Mouse (Mus musculus): ENCODE measurements around the gene St5. TPM values are rescaled to one million over a fixed set of nuclear protein-coding genes. Genes with fewer than 3 reads are reported as not detected.
A peak's percentile ranks its signal among the peaks of the same experiment; 100 is the strongest.

Gene St5
- polyA plus RNA-seq, 1 experiment: 46.2 TPM

- no peak overlapping the region for H3K27ac ChIP-seq (ENCODE audit: control insufficient read depth, insufficient read depth, low read depth, low read length, poor library complexity)
- TF ChIP-seq POLR2A (IDR thresholded peaks at IDR 0.05; ENCODE audit: borderline replicate concordance, control insufficient read depth, low read depth, low read length) (no peak), CTCF (IDR thresholded peaks at IDR 0.05; ENCODE audit: control insufficient read depth, insufficient read depth, low read length) (no peak)
- WGBS: 89% methylated on average over 6 of the region's 6 CpGs
- H3K4me1 ChIP-seq (ENCODE audit: control insufficient read depth, insufficient read depth, low read length): no peaks in the 10 kb centered on the region
- H3K4me3 ChIP-seq (replicated peaks; ENCODE audit: control insufficient read depth, low read depth, low read length): no peak overlapping the region
These were observed 94.6 kb downstream of the St5 start for GRCm38 (mm10) chr7:109608831-109609230.

GRCm38 (mm10) chr7:109606994-109607610, 96.3 kb downstream of the St5 start:
- Histone ChIP-seq H3K4me3 (replicated peaks; ENCODE audit: control insufficient read depth, low read depth, low read length) (no peak overlapping the region), H3K27ac (ENCODE audit: control insufficient read depth, insufficient read depth, low read depth, low read length, poor library complexity) (no peak overlapping the region), H3K4me1 (ENCODE audit: control insufficient read depth, insufficient read depth, low read length) (no peaks in the 10 kb centered on the region)
- TF ChIP-seq POLR2A (IDR thresholded peaks at IDR 0.05; ENCODE audit: borderline replicate concordance, control insufficient read depth, low read depth, low read length) (no peak), CTCF (IDR thresholded peaks at IDR 0.05; ENCODE audit: control insufficient read depth, insufficient read depth, low read length) (no peak)
- 81% methylated on average over 7 of the region's 7 CpGs for WGBS

DNA sequence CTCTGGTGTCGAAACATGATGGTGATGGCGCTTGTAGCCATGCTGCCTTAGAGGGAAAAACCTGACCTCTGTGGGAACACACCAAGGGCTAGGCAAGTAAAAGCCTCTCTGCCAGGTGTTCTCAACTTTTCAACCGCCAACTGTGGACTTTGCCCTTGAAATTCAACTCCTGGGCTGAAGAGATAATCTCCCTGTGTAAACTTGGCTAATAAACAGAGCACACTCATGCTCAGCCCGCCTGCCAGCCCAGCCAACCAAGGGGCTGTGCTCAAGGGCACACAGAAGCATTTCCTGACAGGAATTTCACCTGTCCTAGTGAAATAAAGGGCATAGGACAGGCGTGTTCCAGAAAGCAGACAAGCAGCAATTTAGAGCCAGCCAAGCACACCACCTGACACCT, 100.8 kb downstream of the St5 start:
- peak overlapping the region; percentile 63 for H3K4me3 ChIP-seq (replicated peaks; ENCODE audit: control insufficient read depth, low read depth, low read length)
- TF ChIP-seq POLR2A (IDR thresholded peaks at IDR 0.05; ENCODE audit: borderline replicate concordance, control insufficient read depth, low read depth, low read length) (peak; percentile 39; the same call in 1 of the 2 replicates), CTCF (IDR thresholded peaks at IDR 0.05; ENCODE audit: control insufficient read depth, insufficient read depth, low read length) (no peak)
- no peaks in the 10 kb centered on the region for H3K4me1 ChIP-seq (ENCODE audit: control insufficient read depth, insufficient read depth, low read length)
- H3K27ac ChIP-seq (ENCODE audit: control insufficient read depth, insufficient read depth, low read depth, low read length, poor library complexity): peak overlapping the region; percentile 79
- 68% methylated on average over 5 of the region's 5 CpGs for WGBS

DNA sequence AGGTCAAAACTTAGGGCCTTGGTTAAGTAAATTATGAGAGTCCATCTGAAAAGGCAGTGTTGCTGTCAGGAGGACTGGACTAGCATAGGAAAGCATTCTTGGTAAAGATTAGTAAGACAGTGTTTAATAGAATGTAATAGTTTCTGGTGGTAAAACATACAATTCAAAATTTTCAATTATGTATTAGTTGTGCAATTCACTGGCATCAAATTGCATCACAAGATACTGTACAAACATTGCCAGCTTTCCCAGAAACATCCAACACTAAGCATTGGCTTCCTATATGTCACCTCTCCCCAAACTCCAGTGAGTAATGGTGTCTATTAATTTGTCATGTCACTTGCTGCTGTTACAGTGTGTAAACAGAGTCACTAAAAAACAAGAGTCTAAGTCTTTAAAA, 101.4 kb downstream of the St5 start:
- no peak for TF ChIP-seq CTCF (IDR thresholded peaks at IDR 0.05; ENCODE audit: control insufficient read depth, insufficient read depth, low read length)
- H3K4me1 ChIP-seq (ENCODE audit: control insufficient read depth, insufficient read depth, low read length): no peaks in the 10 kb centered on the region
- H3K27ac ChIP-seq (ENCODE audit: control insufficient read depth, insufficient read depth, low read depth, low read length, poor library complexity): no peak overlapping the region
- H3K4me3 ChIP-seq (replicated peaks; ENCODE audit: control insufficient read depth, low read depth, low read length): no peak overlapping the region

- Histone ChIP-seq H3K4me1 (ENCODE audit: control insufficient read depth, insufficient read depth, low read length) (no peaks in the 10 kb centered on the region), H3K4me3 (replicated peaks; ENCODE audit: control insufficient read depth, low read depth, low read length) (peak overlapping the region; percentile 35), H3K27ac (ENCODE audit: control insufficient read depth, insufficient read depth, low read depth, low read length, poor library complexity) (peak overlapping the region; percentile 5; the same call in 1 of the 2 replicates)
- no peak for TF ChIP-seq POLR2A (IDR thresholded peaks at IDR 0.05; ENCODE audit: borderline replicate concordance, control insufficient read depth, low read depth, low read length)
- 67% methylated on average over 3 of the region's 3 CpGs for WGBS
These were observed 102.7 kb downstream of the St5 start for GRCm38 (mm10) chr7:109600702-109601101.

DNA sequence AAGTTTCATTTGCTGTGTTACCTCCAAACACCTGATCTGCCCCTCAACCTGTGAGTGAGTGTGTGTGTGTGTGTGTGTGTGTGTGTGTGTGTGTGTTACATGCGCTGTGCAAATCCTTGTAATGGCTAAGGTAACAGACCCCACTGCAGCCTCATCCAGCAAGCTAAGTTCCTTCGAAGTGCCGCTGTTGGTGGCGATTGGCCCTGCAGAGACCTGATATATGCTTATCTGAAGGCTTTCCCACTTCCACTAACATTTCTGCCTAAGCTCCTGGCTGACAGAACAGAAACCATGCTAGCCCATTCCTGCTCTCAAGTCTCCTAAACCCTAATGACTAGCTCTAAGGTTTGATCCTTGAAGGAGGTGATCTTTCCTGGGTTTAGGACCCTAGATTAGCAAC, 103.4 kb downstream of the St5 start:
- peak overlapping the region; percentile 21; the same call in 1 of the 2 replicates for H3K27ac ChIP-seq (ENCODE audit: control insufficient read depth, insufficient read depth, low read depth, low read length, poor library complexity)
- no peaks in the 10 kb centered on the region for H3K4me1 ChIP-seq (ENCODE audit: control insufficient read depth, insufficient read depth, low read length)
- WGBS: 88% methylated on average over 4 of the region's 4 CpGs
- peak overlapping the region; percentile 48 for H3K4me3 ChIP-seq (replicated peaks; ENCODE audit: control insufficient read depth, low read depth, low read length)
- TF ChIP-seq CTCF (IDR thresholded peaks at IDR 0.05; ENCODE audit: control insufficient read depth, insufficient read depth, low read length): no peak
- no peak for TF ChIP-seq POLR2A (IDR thresholded peaks at IDR 0.05; ENCODE audit: borderline replicate concordance, control insufficient read depth, low read depth, low read length)

DNA sequence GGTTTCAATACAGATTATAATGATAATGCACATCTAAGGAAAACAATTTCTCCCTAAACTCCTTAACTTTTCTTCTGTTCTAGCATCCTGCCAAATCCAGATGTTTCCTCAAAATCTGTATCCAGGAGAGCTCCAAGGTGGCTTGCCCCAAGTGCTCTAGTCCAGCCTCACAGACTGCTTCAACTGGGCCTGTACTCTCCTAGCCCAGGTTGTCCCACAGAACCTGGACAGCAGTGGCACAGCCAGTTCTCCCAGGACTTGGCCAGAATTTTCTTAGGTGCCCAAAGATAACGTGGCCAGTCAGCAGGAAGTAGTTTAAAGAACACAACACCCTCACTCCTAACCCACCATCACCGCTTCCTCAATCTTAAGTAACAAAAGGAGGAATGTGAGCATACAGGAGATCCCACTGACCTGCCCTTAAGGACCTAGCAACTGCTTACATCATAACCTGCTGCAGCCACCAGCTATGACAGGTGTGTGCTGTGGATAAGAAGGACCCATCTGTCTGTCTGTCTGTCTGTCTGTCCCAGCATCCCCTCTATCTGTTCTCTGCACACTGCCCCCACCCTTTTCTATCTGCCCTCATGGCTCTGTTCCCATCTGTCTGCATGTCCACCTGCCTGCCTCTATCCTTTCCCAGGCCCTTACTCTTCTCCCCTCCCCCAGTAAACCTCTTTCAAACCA, 108.4 kb downstream of the St5 start:
- H3K27ac ChIP-seq (ENCODE audit: control insufficient read depth, insufficient read depth, low read depth, low read length, poor library complexity): peak overlapping the region; percentile 12; the same call in 1 of the 2 replicates
- H3K4me1 ChIP-seq (ENCODE audit: control insufficient read depth, insufficient read depth, low read length): peaks cover 2% of the 10 kb centered on the region; the same call in 1 of the 2 replicates
- H3K4me3 ChIP-seq (replicated peaks; ENCODE audit: control insufficient read depth, low read depth, low read length): no peak overlapping the region
- no peak for TF ChIP-seq POLR2A (IDR thresholded peaks at IDR 0.05; ENCODE audit: borderline replicate concordance, control insufficient read depth, low read depth, low read length)
- TF ChIP-seq CTCF (IDR thresholded peaks at IDR 0.05; ENCODE audit: control insufficient read depth, insufficient read depth, low read length): no peak
- WGBS: 29% methylated on average over 2 of the region's 2 CpGs

DNA sequence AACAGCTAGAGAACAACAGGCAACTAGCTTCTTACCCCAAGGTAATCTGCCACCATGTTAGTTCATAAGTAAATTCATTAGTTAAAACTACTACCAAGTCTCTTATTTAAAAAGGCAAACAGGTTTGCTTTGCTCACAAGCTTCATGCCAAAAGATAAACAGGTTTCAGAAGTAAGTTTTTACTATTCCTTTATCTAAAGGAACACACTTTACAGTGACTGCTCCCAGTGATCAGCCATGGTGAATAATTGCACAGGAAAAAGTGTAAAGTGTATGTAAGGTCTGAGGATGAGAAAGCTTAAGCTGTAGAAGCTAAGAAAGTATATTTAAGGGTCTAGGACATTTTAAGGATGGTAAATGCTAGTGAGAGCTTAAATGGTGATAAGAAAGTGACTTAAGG, 109.4 kb downstream of the St5 start:
- TF ChIP-seq CTCF (IDR thresholded peaks at IDR 0.05; ENCODE audit: control insufficient read depth, insufficient read depth, low read length): no peak
- TF ChIP-seq POLR2A (IDR thresholded peaks at IDR 0.05; ENCODE audit: borderline replicate concordance, control insufficient read depth, low read depth, low read length): no peak
- Histone ChIP-seq H3K4me1 (ENCODE audit: control insufficient read depth, insufficient read depth, low read length) (peaks cover 2% of the 10 kb centered on the region; the same call in 1 of the 2 replicates), H3K4me3 (replicated peaks; ENCODE audit: control insufficient read depth, low read depth, low read length) (no peak overlapping the region), H3K27ac (ENCODE audit: control insufficient read depth, insufficient read depth, low read depth, low read length, poor library complexity) (no peak overlapping the region)

Data from bone marrow, adult 2 months (tissue).